Mouse (Mus musculus) megakaryocyte, embryonic 14.5 days (primary cell): ENCODE results near the gene Gm42517.

Experiments
- FLI1 ChIP-seq: IDR thresholded peaks from 2 replicates; pipeline ENCODE4 v1.6.1; 2012; ENCODE audit warnings: low read length, inconsistent platforms, mixed read lengths
- GATA1 ChIP-seq: IDR thresholded peaks from 3 replicates; pipeline ENCODE4 v1.6.1; 2012; ENCODE audit warnings: mixed read lengths, low read length, inconsistent platforms, borderline replicate concordance

DNA sequence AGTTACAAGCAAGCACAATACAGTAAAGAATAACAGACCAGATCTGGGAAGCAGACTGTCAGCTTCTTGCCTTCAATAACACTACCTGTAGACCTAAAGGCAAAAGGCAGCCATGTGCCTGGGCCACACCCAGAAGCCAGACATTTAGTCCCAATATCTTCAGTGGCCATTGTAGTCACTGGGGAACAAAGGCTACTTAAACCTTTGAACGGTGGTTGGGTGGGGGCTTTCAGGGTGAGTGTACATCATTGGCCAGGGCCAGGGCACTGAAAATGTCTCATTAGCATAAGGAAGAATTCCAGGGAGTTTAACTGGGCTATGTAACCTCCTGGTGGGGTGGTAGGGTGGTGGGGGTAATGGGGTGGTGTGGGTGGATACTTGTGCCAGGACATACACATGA, 36.7 kb downstream of the Gm42517 start:
- TF ChIP-seq GATA1 (no peak), FLI1 (no peak)
